Mouse (Mus musculus) hindbrain, embryonic 15.5 days (tissue): ENCODE measurements around the gene Adcy5. TPM values are rescaled to one million over a fixed set of nuclear protein-coding genes. Genes with fewer than 3 reads are reported as not detected.

Experiments used
- ATAC-seq: fragments of 200-750 bp; cut with Nextera tagmentation; 2 replicates; pipeline ENCODE4 v1.8.0; 2017; ENCODE audit warnings: low read depth, moderate number of reproducible peaks, moderate TSS enrichment; ENCODE audit not compliant: low FRiP score
- H3K27ac ChIP-seq: fragments of 300-500 bp; sonication (generic); replicated peaks from 2 replicates; pipeline ENCODE4 v1.5.1; 2015; ENCODE audit warnings: mild to moderate bottlenecking, inconsistent platforms
- H3K27me3 ChIP-seq: fragments of 300-500 bp; sonication (generic); 2 replicates; pipeline ENCODE4 v1.6.1; 2015; ENCODE audit warnings: control low read depth, inconsistent platforms
- H3K36me3 ChIP-seq: fragments of 300-500 bp; sonication (generic); 2 replicates; pipeline ENCODE4 v1.6.1; 2015; ENCODE audit warnings: control low read depth, inconsistent platforms
- H3K4me1 ChIP-seq: fragments of 300-500 bp; sonication (generic); replicated peaks from 2 replicates; pipeline ENCODE4 v1.6.1; 2015; ENCODE audit warnings: control low read depth, inconsistent platforms
- H3K4me2 ChIP-seq: fragments of 300-500 bp; sonication (generic); 2 replicates; pipeline ENCODE4 v1.6.1; 2015; ENCODE audit warnings: moderate library complexity, mild to moderate bottlenecking, inconsistent platforms
- H3K4me3 ChIP-seq: fragments of 300-500 bp; sonication (generic); 2 replicates; pipeline ENCODE4 v1.5.1; 2015; ENCODE audit warnings: mild to moderate bottlenecking, inconsistent platforms
- H3K9ac ChIP-seq: fragments of 300-500 bp; sonication (generic); 2 replicates; pipeline ENCODE4 v1.6.1; 2015; ENCODE audit warnings: inconsistent platforms
- H3K9me3 ChIP-seq: fragments of 300-500 bp; sonication (generic); 2 replicates; pipeline ENCODE4 v1.6.1; 2016; ENCODE audit warnings: control low read depth, inconsistent platforms
- WGBS: fragments of 180-500 bp; shearing (Covaris S2); methylation state at CpG from one replicate; pipeline ENCODE4 v1.1.7; 2015; 5-methylcytosine and 5-hydroxymethylcytosine counted together
- polyA plus RNA-seq: library from polyadenylated mRNA; unstranded; fragments of >200 nt; fragmentation: Nextera tagmentation; extraction: Ambion mirVana; gene quantifications from 2 replicates; pipeline ENCODE4 v1.2.1, GENCODE M21; 2015

Adcy5 gene
- polyA plus RNA-seq, 1 experiment from 2014 or later, result 7.6 TPM

GRCm38 (mm10) chr16:35239966-35240730 lies 85.5 kb downstream of the Adcy5 start:
- Histone ChIP-seq H3K9me3 (no peaks in the 10 kb centered on the region), H3K27me3 (no peaks in the 10 kb centered on the region), H3K4me2 (no peak overlapping the region), H3K9ac (no peak overlapping the region), H3K36me3 (no peaks in the 10 kb centered on the region), H3K4me1 (peaks cover 26% of the 10 kb centered on the region), H3K4me3 (no peak overlapping the region), H3K27ac (peak overlapping the region; percentile 20; the same call in 1 of the 2 replicates)
- WGBS, result 75% methylated on average over 4 of the region's 4 CpGs
- ATAC-seq, result 0 out of 2 replicates have a peak, but pooled peaks have one; percentile 40

GRCm38 (mm10) chr16:35247364-35247763 lies 92.7 kb downstream of the Adcy5 start:
- Histone ChIP-seq H3K9me3 (no peaks in the 10 kb centered on the region), H3K9ac (no peak overlapping the region), H3K27ac (no peak overlapping the region), H3K4me1 (peaks cover 7% of the 10 kb centered on the region; the same call in 1 of the 2 replicates), H3K36me3 (no peaks in the 10 kb centered on the region), H3K27me3 (no peaks in the 10 kb centered on the region), H3K4me3 (no peak overlapping the region), H3K4me2 (no peak overlapping the region)
- ATAC-seq, result no peak
- 55% methylated on average over 3 of the region's 3 CpGs for WGBS

GRCm38 (mm10) chr16:35248825-35249224 lies 94.1 kb downstream of the Adcy5 start:
- WGBS, result 28% methylated on average over 9 of the region's 9 CpGs
- Histone ChIP-seq H3K4me1 (peaks cover 18% of the 10 kb centered on the region), H3K27ac (no peak overlapping the region), H3K4me2 (no peak overlapping the region), H3K9ac (no peak overlapping the region), H3K9me3 (no peaks in the 10 kb centered on the region), H3K36me3 (no peaks in the 10 kb centered on the region), H3K4me3 (no peak overlapping the region), H3K27me3 (no peaks in the 10 kb centered on the region)
- ATAC-seq, result 0 out of 2 replicates have a peak, but pooled peaks have one; percentile 21

GRCm38 (mm10) chr16:35249763-35250162 lies 95.1 kb downstream of the Adcy5 start:
- Histone ChIP-seq H3K36me3 (no peaks in the 10 kb centered on the region), H3K4me2 (no peak overlapping the region), H3K9ac (no peak overlapping the region), H3K27me3 (no peaks in the 10 kb centered on the region), H3K4me3 (no peak overlapping the region), H3K9me3 (no peaks in the 10 kb centered on the region), H3K4me1 (peaks cover 18% of the 10 kb centered on the region), H3K27ac (no peak overlapping the region)
- 88% methylated on average over 6 of the region's 6 CpGs for WGBS
- no peak for ATAC-seq

GRCm38 (mm10) chr16:35251690-35252089 lies 97.0 kb downstream of the Adcy5 start:
- Histone ChIP-seq H3K4me1 (peaks cover 18% of the 10 kb centered on the region), H3K9me3 (no peaks in the 10 kb centered on the region), H3K4me3 (no peak overlapping the region), H3K27ac (no peak overlapping the region), H3K4me2 (no peak overlapping the region), H3K9ac (no peak overlapping the region), H3K27me3 (no peaks in the 10 kb centered on the region), H3K36me3 (no peaks in the 10 kb centered on the region)
- 83% methylated on average over 6 of the region's 6 CpGs for WGBS
- no peak for ATAC-seq

GRCm38 (mm10) chr16:35252967-35253366 lies 98.3 kb downstream of the Adcy5 start:
- ATAC-seq, result no peak
- Histone ChIP-seq H3K4me1 (peaks cover 18% of the 10 kb centered on the region), H3K4me3 (no peak overlapping the region), H3K9me3 (no peaks in the 10 kb centered on the region), H3K27me3 (no peaks in the 10 kb centered on the region), H3K9ac (no peak overlapping the region), H3K27ac (no peak overlapping the region), H3K36me3 (no peaks in the 10 kb centered on the region), H3K4me2 (no peak overlapping the region)
- WGBS, result 28% methylated on average over 6 of the region's 6 CpGs

GRCm38 (mm10) chr16:35255981-35256380 lies 101.3 kb downstream of the Adcy5 start:
- Histone ChIP-seq H3K9me3 (no peaks in the 10 kb centered on the region), H3K27ac (no peak overlapping the region), H3K36me3 (no peaks in the 10 kb centered on the region), H3K4me2 (no peak overlapping the region), H3K9ac (no peak overlapping the region), H3K4me3 (no peak overlapping the region), H3K27me3 (no peaks in the 10 kb centered on the region), H3K4me1 (peaks cover 11% of the 10 kb centered on the region)
- no peak for ATAC-seq
- 56% methylated on average over 11 of the region's 11 CpGs for WGBS

- Histone ChIP-seq H3K4me2 (no peak overlapping the region), H3K27me3 (no peaks in the 10 kb centered on the region)
- 41% methylated on average over 10 of the region's 10 CpGs for WGBS
These were observed 115.8 kb downstream of the Adcy5 start for GRCm38 (mm10) chr16:35270353-35270934.

GRCm38 (mm10) chr16:35270945-35271344 lies 116.3 kb downstream of the Adcy5 start:
- WGBS, result 75% methylated on average over 6 of the region's 6 CpGs
- Histone ChIP-seq H3K4me3 (no peak overlapping the region), H3K4me2 (no peak overlapping the region), H3K9me3 (no peaks in the 10 kb centered on the region), H3K27me3 (no peaks in the 10 kb centered on the region), H3K4me1 (peaks cover 2% of the 10 kb centered on the region; the same call in 1 of the 2 replicates), H3K36me3 (no peaks in the 10 kb centered on the region), H3K9ac (no peak overlapping the region), H3K27ac (no peak overlapping the region)
- no peak for ATAC-seq

More at GRCm38 (mm10) chr16:35270353-35270934, 115.8 kb downstream of the Adcy5 start:
- Histone ChIP-seq H3K27ac (no peak overlapping the region), H3K4me1 (0 out of 2 replicates have a peak, but pooled peaks cover 2% of the 10 kb centered on the region), H3K36me3 (no peaks in the 10 kb centered on the region), H3K4me3 (no peak overlapping the region), H3K9me3 (no peaks in the 10 kb centered on the region), H3K9ac (no peak overlapping the region)
- peak; percentile 57 for ATAC-seq

- ATAC-seq, result no peak
- no peak overlapping the region for H3K4me3 ChIP-seq
- no peaks in the 10 kb centered on the region for H3K36me3 ChIP-seq
- no peaks in the 10 kb centered on the region for H3K9me3 ChIP-seq
- H3K4me2 ChIP-seq, result no peak overlapping the region
- H3K4me1 ChIP-seq, result peaks cover 2% of the 10 kb centered on the region; the same call in 1 of the 2 replicates
- H3K27me3 ChIP-seq, result no peaks in the 10 kb centered on the region
- no peak overlapping the region for H3K9ac ChIP-seq
- no peak overlapping the region for H3K27ac ChIP-seq
- WGBS, result 42% methylated on average over 4 of the region's 4 CpGs
These were observed 116.9 kb downstream of the Adcy5 start for GRCm38 (mm10) chr16:35271572-35271971.

- 53% methylated on average over 4 of the region's 4 CpGs for WGBS
These were observed 117.7 kb downstream of the Adcy5 start for GRCm38 (mm10) chr16:35272417-35272816.

GRCm38 (mm10) chr16:35278166-35278565 lies 123.5 kb downstream of the Adcy5 start:
- no peaks in the 10 kb centered on the region for H3K9me3 ChIP-seq
- H3K4me3 ChIP-seq, result no peak overlapping the region
- H3K36me3 ChIP-seq, result peaks cover under 1% of the 10 kb centered on the region; the same call in 1 of the 2 replicates
- no peak for ATAC-seq
- H3K4me2 ChIP-seq, result no peak overlapping the region
- H3K27me3 ChIP-seq, result no peaks in the 10 kb centered on the region
- H3K4me1 ChIP-seq, result no peaks in the 10 kb centered on the region; the same call in 1 of the 2 replicates
- H3K27ac ChIP-seq, result no peak overlapping the region
- 77% methylated on average over 6 of the region's 6 CpGs for WGBS
- no peak overlapping the region for H3K9ac ChIP-seq

More at GRCm38 (mm10) chr16:35272417-35272816, 117.7 kb downstream of the Adcy5 start:
- H3K27me3 ChIP-seq, result no peaks in the 10 kb centered on the region
- H3K4me2 ChIP-seq, result no peak overlapping the region
- H3K9ac ChIP-seq, result no peak overlapping the region
- no peak for ATAC-seq
- no peak overlapping the region for H3K4me3 ChIP-seq
- H3K36me3 ChIP-seq, result no peaks in the 10 kb centered on the region
- no peaks in the 10 kb centered on the region for H3K9me3 ChIP-seq
- H3K4me1 ChIP-seq, result peaks cover 2% of the 10 kb centered on the region; the same call in 1 of the 2 replicates
- H3K27ac ChIP-seq, result no peak overlapping the region
